Comparison of ENCODE assay signal across 21 mouse cellular contexts in the genomic region with DNA sequence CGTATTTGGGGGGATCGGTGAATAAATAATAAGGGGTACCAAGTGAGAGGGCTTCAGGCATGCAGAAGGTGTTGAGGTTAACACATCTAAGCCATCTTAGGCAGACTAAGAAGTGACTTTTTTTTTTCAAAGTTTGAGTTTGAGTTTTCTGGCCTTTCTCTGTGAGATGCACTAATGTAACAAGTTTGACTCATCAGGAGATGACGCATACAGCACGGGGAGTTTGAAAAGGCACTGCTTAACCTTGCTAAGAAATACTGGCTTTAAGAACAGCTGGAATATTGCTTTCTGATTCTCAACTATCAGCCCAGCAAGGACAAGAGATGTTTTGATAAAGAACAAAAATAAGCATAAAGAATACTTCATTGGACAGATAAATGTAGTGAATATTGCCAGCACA.
DNase-seq lines count a peak whose midpoint lies in the region; ATAC-seq lines count a peak whose summit lies in the region.
"Had no signal": no experiment of that assay in that cellular context is flagged by ENCODE, and none has a peak within 500 bp of the region (broad histone marks: within the 10 kb centered on the region; RNA-seq: fewer than 3 reads in every experiment).

No protein-coding gene starts in this region.

- peak; percentile 7 to 55 for DNase-seq in adrenal gland, adult (ENCODE audit: inconsistent age in 2 of 2, low spot score in 1 of 2)
- DNase-seq in adrenal gland, postnatal 10 days, result no peak
- DNase-seq in adrenal gland, postnatal 14 days, result peak; percentile 7
- DNase-seq in adrenal gland, postnatal 25 days, result no peak
- peak; percentile 66 for DNase-seq in NIH3T3 (ENCODE audit: low read depth)
- no peak for DNase-seq in retina, embryonic 14.5 days (ENCODE audit: low spot score)
- DNase-seq: B cell, adult 2 months; cerebellum, adult 18-20 months; cerebellum, adult 9-10 months; cerebellum, postnatal 14 days; gastrocnemius, postnatal 25 days; heart, adult 18-20 months; heart, postnatal 10 days; heart, postnatal 36 days; kidney, adult 18-20 months had no signal

- ATAC-seq in erythroid progenitor cell, adult 5-6 weeks (replicated peaks; ENCODE audit: low FRiP score, poor library complexity, severe bottlenecking), result no peak
- ATAC-seq: activated CD4-positive, CD25-positive, alpha-beta regulatory T cell, adult 4 months; CD4-positive, CD25-positive, alpha-beta regulatory T cell, adult 4 months; forebrain, embryonic 15.5 days; hindbrain, embryonic 16.5 days; intestine, embryonic 15.5 days had no signal

Comparison
In these comparisons a context has a peak if more than half of its experiments do, and no peak if none do; other contexts are left out.
1. DNase-seq: peak in adrenal gland, adult (2 of 2), adrenal gland, postnatal 14 days (single experiment) and NIH3T3 (single experiment); none in adrenal gland, postnatal 10 days (single experiment), adrenal gland, postnatal 25 days (single experiment) and retina, embryonic 14.5 days (single experiment).